Mouse (Mus musculus): Measurements from ENCODE around the gene Ddx18.
A peak's percentile ranks its signal among the peaks of the same experiment; 100 is the strongest.

The Ddx18 gene

GRCm38 (mm10) chr1:121567521-121568489, at the start of gene Ddx18:
Ddx18 (minus strand) TSS chr1:121567989.
- DNase-seq (ENCODE audit: extremely low spot score, low spot score): peak; percentile 98

DNA sequence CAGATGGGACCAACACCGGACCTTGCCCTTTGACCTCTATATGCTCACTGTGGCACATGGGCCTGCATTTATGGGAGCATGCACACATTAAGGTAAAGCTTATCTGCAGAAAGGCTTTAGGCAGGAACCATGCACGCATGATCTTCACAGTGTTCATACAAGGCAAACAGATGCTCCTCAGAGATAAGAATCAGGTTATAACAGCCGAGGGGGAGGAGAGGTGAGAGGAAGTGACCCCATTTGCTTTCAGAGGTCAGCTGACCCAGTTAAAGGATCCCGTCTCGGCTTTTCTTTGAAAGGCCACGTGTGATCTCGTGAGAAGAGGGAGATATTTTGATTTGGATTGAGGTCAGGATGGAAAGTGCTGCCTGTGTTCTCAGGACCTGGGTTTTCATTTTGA, 40.2 kb upstream of the Ddx18 start:
- DNase-seq (ENCODE audit: extremely low spot score, low spot score): no peak

DNA sequence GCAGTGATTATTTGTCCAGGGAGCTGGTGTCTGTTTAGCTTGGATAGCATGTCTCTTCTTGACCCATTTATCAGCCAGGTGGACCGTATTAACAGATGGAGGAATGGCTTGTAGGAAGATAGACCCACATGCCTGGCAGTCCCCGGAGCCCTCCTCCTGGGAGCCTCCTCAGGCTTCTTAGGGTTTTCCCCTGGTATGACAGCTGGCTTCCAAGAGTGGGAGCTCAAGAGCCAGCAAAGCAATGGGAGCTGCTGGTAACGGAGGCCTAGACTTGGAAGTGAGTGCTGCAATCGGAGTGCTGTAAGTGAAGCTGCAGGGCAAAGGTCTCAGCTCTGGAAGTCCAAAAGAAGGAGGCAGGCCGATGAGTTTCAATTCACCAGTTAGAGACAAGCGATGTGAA, 37.3 kb upstream of the Ddx18 start:
- no peak for DNase-seq (ENCODE audit: extremely low spot score, low spot score)

DNA sequence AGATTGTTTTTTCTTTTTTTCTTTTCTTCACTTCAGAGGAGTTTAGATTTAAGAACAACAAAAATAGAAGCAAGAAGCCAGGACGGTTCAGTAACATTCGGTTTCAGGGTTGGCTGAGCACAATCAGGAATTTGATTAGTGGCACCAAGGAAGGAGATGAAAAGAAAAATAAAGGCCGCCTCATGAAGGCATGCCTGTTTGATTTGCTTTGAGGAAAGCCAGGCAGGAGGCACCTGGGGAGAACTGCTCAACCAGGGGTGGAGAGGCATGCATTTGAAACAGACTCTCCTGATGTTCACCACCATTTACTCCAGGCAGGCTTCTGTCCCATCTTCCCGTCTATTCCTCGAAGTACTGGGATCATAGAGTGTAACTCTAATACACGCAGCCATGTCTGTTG, 34.1 kb upstream of the Ddx18 start:
- DNase-seq (ENCODE audit: extremely low spot score, low spot score): no peak

- DNase-seq (ENCODE audit: extremely low spot score, low spot score): peak; percentile 31
These were observed 33.3 kb upstream of the Ddx18 start for GRCm38 (mm10) chr1:121601084-121601483.

DNA sequence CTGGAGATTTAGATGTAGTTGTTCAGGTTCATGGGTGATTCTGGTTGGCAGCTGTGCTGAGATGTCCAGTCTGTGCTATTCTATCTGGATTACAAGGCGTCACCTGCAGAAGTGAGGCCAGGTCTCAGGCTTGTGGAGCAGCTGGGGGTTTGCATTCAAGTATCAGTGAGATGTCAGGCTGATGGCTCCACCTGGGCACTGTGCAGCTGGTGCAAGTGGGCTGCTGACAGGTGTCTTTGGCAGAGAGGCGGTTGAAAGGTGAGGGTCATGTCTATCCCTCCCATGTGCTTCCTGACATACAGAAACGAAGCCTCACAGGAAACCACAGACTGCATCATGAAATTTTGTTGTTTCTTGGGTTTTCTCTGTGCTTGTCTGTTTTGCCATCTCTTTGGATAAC, 30.6 kb upstream of the Ddx18 start:
- no peak for DNase-seq (ENCODE audit: extremely low spot score, low spot score)

GRCm38 (mm10) chr1:121596951-121597625, 29.3 kb upstream of the Ddx18 start:
- no peak for DNase-seq (ENCODE audit: extremely low spot score, low spot score)

- no peak for DNase-seq (ENCODE audit: extremely low spot score, low spot score)
These were observed 17.0 kb upstream of the Ddx18 start for GRCm38 (mm10) chr1:121584838-121585237.

DNA sequence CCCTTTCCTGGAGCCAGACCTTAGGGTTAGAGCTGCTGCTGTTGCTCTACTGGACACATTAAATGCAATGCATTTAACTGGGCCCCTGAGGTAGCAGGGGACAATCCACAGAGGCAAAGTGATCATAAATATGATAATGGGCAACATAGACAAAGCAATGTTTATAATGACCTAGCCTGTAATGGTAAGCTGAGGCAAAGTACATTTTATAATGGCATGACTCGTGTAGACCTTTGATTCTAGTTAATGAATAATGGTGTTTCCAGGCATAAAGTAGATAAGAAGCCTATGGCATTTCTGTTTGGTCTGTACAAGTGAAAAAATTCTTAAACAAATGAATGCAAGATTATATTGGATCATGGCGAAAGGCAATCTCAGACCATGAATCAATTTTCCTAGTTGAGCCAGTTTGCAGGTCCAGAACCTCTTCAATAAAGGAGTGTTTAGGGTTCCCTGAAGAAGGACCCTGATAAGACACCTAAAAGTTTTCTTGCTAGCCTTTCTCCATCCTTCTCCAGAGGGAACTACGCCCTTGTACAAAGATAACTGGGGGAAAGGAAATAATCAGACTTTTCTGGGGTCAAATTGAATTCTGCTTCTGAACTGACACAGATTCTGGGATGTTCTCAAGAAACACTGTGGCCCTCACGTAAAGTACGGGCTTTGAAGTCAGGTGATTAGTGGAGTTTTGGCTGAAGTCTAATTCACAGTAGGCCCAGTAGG, 13.5 kb upstream of the Ddx18 start:
- DNase-seq (ENCODE audit: extremely low spot score, low spot score): no peak

DNA sequence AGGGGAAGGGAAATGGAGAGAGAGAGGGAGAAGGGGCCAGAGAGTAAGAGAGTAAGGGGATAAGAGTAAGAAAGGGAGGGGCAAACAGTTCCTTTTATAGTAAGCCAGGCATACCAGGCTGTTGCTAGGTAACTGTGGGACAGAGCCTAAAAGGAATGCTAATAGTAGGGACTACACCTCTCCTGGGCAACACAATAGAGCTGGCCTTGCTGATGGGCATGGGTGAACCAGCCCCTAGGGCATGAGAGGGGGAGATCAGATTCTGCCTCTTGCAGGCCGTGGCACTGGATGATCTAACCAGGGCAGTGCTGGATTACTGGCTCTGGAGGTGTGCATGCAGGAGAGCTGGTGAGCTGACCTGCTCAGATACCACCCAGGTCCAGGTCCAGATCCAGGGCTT, 9.7 kb upstream of the Ddx18 start:
- no peak for DNase-seq (ENCODE audit: extremely low spot score, low spot score)

DNA sequence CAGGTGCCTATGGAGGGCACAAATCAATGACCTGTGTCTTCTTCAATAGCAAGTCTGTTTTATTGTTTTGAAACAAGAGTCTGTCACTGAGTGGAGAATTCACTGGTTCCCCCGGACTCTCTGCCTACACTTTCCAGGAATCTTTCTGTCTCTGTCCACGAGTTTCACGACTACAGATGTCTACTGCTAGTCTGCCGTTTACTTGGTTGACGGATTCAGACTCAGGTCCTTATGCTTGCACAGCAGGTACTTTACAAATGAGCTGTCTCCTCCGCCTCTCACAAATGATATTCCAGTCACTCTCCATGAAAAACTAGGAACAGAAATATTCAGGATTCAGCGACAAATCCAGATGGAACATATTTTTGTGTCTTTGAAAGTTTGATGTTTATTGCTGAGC, 2.7 kb upstream of the Ddx18 start:
- DNase-seq (ENCODE audit: extremely low spot score, low spot score): no peak

DNA sequence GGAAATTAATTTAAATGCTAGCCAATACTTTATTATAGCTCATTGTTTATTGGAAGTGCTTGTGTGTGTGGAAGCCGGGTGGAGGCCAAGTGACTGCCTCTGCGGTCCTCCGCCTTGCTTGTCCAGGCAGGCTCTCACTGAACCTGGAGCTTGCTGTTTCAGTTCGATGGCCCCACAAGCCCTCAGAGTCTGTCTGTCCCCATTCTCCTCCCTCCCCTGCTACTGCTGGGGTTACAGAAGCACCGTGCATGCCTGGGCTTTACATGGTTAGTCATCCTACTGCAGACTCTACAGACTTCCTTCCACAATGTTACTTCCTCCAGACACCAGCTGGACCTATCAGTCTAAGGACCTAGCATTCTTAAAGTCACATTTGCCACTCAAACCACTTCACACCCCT, 9.9 kb downstream of the Ddx18 start:
- no peak for DNase-seq (ENCODE audit: extremely low spot score, low spot score)

DNA sequence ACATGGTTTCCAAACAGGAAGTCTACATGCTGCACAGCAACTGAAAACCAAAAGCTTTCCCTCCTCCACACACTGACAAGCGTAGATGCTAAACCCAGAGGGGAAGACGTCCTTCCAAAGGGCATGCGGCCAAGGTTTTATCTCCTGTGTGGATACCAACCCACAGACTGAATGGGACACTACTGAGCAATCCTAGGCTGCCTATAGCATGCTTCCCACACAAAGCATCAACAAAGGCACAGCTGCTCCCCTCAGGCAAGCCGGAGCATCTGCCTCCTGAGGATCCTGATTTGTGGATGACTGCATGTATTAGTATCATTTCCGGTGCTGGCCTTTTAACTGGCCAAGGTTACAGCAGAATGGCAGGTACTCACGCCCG, 16.3 kb downstream of the Ddx18 start:
- DNase-seq (ENCODE audit: extremely low spot score, low spot score): no peak

GRCm38 (mm10) chr1:121550801-121551456, 16.9 kb downstream of the Ddx18 start:
- no peak for DNase-seq (ENCODE audit: extremely low spot score, low spot score)

- DNase-seq (ENCODE audit: extremely low spot score, low spot score): no peak
These were observed 18.3 kb downstream of the Ddx18 start for GRCm38 (mm10) chr1:121549456-121549855.

GRCm38 (mm10) chr1:121548667-121549066, 19.1 kb downstream of the Ddx18 start:
- DNase-seq (ENCODE audit: extremely low spot score, low spot score): no peak

DNA sequence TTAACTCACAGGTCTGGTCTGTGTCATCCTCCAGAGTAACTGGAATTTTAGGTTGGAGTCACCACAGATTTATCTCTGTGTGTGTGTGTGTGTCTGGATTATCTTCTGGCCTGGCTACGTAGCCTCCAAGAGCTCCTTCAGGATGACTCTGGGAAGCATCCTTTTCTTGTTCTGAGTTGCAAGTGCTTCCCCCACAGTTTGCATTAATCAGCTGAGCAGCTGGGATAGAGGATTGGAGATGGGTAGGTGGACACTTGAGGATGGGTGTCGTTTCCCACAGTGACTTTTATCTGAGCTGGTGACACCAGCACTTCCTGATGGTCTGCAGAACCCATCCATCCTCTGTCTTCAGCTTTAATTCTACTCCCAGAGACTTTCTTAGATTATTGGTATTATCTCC, 20.9 kb downstream of the Ddx18 start:
- no peak for DNase-seq (ENCODE audit: extremely low spot score, low spot score)

- no peak for DNase-seq (ENCODE audit: extremely low spot score, low spot score)
These were observed 27.4 kb downstream of the Ddx18 start for GRCm38 (mm10) chr1:121540361-121540760.

GRCm38 (mm10) chr1:121531439-121531838, 36.4 kb downstream of the Ddx18 start:
- DNase-seq (ENCODE audit: extremely low spot score, low spot score): no peak

DNA sequence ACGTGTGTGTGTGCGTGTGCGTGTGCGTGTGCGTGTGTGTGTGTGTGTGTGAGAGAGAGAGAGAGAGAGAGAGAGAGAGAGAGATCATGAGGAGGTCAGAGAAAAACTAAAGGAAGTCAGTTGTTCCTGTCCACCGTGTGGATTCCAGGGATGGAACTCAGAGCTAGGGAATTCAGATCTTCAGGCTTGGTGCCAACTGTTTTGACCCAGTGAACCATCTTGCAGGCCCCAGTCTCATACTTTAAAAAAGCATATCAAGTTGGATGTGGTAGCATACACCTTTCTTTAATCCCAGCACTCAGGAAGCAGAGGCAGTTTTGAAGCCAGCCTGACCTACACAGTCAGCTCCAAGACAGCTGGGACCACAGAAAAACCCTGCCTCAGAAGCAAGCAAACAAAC, 38.5 kb downstream of the Ddx18 start:
- DNase-seq (ENCODE audit: extremely low spot score, low spot score): no peak

- peak; percentile 56 for DNase-seq (ENCODE audit: extremely low spot score, low spot score)
These were observed 39.4 kb downstream of the Ddx18 start, which contains the start of gene Htr5b for GRCm38 (mm10) chr1:121528399-121528720. Htr5b (minus strand) TSS chr1:121528465.

Data from neural tube, embryonic 10.5 days (tissue).